Comparison of ENCODE assay signal across 21 mouse cellular contexts in the genomic region with DNA sequence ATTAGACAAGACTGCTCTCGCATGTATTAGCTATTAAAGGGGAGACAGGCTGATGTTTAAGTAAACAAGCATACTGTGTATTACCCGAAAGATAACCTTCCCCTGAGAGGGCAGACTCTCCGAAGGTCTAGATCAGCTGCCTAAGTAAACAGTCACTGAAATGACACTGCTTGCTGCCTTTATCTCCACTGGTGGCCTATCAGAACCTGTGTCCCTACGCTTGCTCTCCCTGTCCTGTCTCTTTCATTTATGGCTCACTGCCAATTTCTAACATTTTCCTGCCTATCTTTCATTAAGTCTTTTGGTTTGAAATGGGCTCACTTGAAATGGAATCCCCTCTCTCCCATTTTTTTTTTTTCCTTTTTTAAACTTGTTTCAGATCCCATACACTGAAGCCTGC. TPM values are rescaled to one million over a fixed set of nuclear protein-coding genes. Genes with fewer than 3 reads are reported as not detected.
A peak's percentile ranks its signal among the peaks of the same experiment; 100 is the strongest.
DNase-seq lines count a peak whose midpoint lies in the region; ATAC-seq lines count a peak whose summit lies in the region.
"Had no signal": no experiment of that assay in that cellular context is flagged by ENCODE, and none has a peak within 500 bp of the region (broad histone marks: within the 10 kb centered on the region; RNA-seq: fewer than 3 reads in every experiment).

No protein-coding gene starts in this region.

- H3K27me3 ChIP-seq in heart, embryonic 16.5 days (ENCODE audit: control insufficient read depth, insufficient read depth, low read length) = no peaks in the 10 kb centered on the region
- H3K27me3 ChIP-seq in hindbrain, embryonic 16.5 days (replicated peaks; ENCODE audit: control insufficient read depth, insufficient read depth, low read length) = no peaks in the 10 kb centered on the region
- H3K27me3 ChIP-seq: hindbrain, embryonic 13.5 days; intestine, embryonic 15.5 days; lung, embryonic 15.5 days; neural tube, embryonic 12.5 days had no signal

- peak overlapping the region; percentile 38; the same call in 1 of the 2 replicates for H3K27ac ChIP-seq in heart, embryonic 16.5 days (ENCODE audit: low read length)
- peak overlapping the region; percentile 21 for H3K27ac ChIP-seq in macrophage
- no peak overlapping the region for H3K27ac ChIP-seq in hindbrain, embryonic 16.5 days (ENCODE audit: low read depth, low read length)
- H3K27ac ChIP-seq: hindbrain, embryonic 13.5 days; intestine, embryonic 15.5 days; layer of hippocampus, adult 2 months; left cerebral cortex, adult 2 months; lung, embryonic 15.5 days; neural tube, embryonic 12.5 days had no signal

- H3K4me2 ChIP-seq in heart, embryonic 16.5 days (ENCODE audit: low read depth, low read length) = 0 out of 2 replicates have a peak overlapping the region, but pooled peaks have one; percentile 1
- H3K4me2 ChIP-seq in hindbrain, embryonic 16.5 days (ENCODE audit: low read length) = no peak overlapping the region
- H3K4me2 ChIP-seq: hindbrain, embryonic 13.5 days; intestine, embryonic 15.5 days; lung, embryonic 15.5 days; neural tube, embryonic 12.5 days had no signal

- H3K4me1 ChIP-seq in heart, embryonic 16.5 days (ENCODE audit: control insufficient read depth, insufficient read depth, low read length) = peaks cover 23% of the 10 kb centered on the region
- no peaks in the 10 kb centered on the region for H3K4me1 ChIP-seq in hindbrain, embryonic 16.5 days (ENCODE audit: control insufficient read depth, insufficient read depth, low read depth, low read length)
- H3K4me1 ChIP-seq: hindbrain, embryonic 13.5 days; intestine, embryonic 15.5 days; neural tube, embryonic 12.5 days had no signal

- no peaks in the 10 kb centered on the region for H3K36me3 ChIP-seq in heart, embryonic 16.5 days (ENCODE audit: control insufficient read depth, insufficient read depth)
- no peaks in the 10 kb centered on the region for H3K36me3 ChIP-seq in macrophage (ENCODE audit: inconsistent target)
- H3K36me3 ChIP-seq in hindbrain, embryonic 16.5 days (ENCODE audit: control insufficient read depth, insufficient read depth, low read length) = no peaks in the 10 kb centered on the region
- H3K36me3 ChIP-seq: intestine, embryonic 15.5 days; lung, embryonic 15.5 days; neural tube, embryonic 12.5 days had no signal

- peak; percentile 11 to 40 for DNase-seq in adrenal gland, adult (ENCODE audit: inconsistent age in 2 of 2, low spot score in 1 of 2)
- DNase-seq in adrenal gland, postnatal 10 days = no peak
- DNase-seq in heart, adult 11 months = no peak
- DNase-seq in layer of hippocampus, adult 8-10 months (ENCODE audit: low spot score in 2 of 2) = no peak
- DNase-seq: adrenal gland, adult 8-10 months; cerebellum, adult 11 months; cerebellum, postnatal 25 days; kidney, postnatal 10 days had no signal

- 14% methylated on average over 4 of the region's 4 CpGs for WGBS in heart, embryonic 16.5 days
- WGBS in macrophage (ENCODE audit: missing documents) = 94% methylated on average over 4 of the region's 4 CpGs
- whole genome bisulfite sequencing in hindbrain, embryonic 16.5 days = 71% methylated on average over 4 of the region's 4 CpGs

- no peak overlapping the region for H3K9ac ChIP-seq in heart, embryonic 16.5 days (ENCODE audit: low read length)
- H3K9ac ChIP-seq in hindbrain, embryonic 16.5 days (ENCODE audit: low read depth, low read length) = no peak overlapping the region
- H3K9ac ChIP-seq: hindbrain, embryonic 13.5 days; intestine, embryonic 15.5 days; lung, embryonic 15.5 days; neural tube, embryonic 12.5 days had no signal

- H3K9me3 ChIP-seq in heart, embryonic 16.5 days (replicated peaks; ENCODE audit: control insufficient read depth, low read length) = no peaks in the 10 kb centered on the region
- H3K9me3 ChIP-seq in hindbrain, embryonic 16.5 days (ENCODE audit: control insufficient read depth, low read length) = no peaks in the 10 kb centered on the region
- H3K9me3 ChIP-seq: G1E; hindbrain, embryonic 13.5 days; intestine, embryonic 15.5 days; lung, embryonic 15.5 days; neural tube, embryonic 12.5 days had no signal

- H3K4me3 ChIP-seq in heart, embryonic 16.5 days (ENCODE audit: low read length) = no peak overlapping the region
- no peak overlapping the region for H3K4me3 ChIP-seq in macrophage (ENCODE audit: inconsistent target)
- H3K4me3 ChIP-seq in hindbrain, embryonic 16.5 days (ENCODE audit: low read length) = no peak overlapping the region
- H3K4me3 ChIP-seq: hindbrain, embryonic 13.5 days; intestine, embryonic 15.5 days; layer of hippocampus, adult 2 months; left cerebral cortex, adult 2 months; lung, embryonic 15.5 days; neural tube, embryonic 12.5 days had no signal

- no peak; the same call in 1 of the 2 replicates for ATAC-seq in heart, embryonic 16.5 days (replicated peaks; ENCODE audit: extremely low read depth, insufficient read depth, low FRiP score)
- ATAC-seq in common myeloid progenitor, adult 5-6 weeks (replicated peaks; ENCODE audit: low read depth, poor library complexity, severe bottlenecking) = 0 out of 2 replicates have a peak, but pooled peaks have one; percentile 39
- ATAC-seq in hindbrain, embryonic 16.5 days = no peak
- ATAC-seq: CD4-positive, CD25-positive, alpha-beta regulatory T cell, adult 4 months; forebrain, embryonic 16.5 days; intestine, embryonic 15.5 days had no signal

- H3K79me2 ChIP-seq in macrophage (ENCODE audit: inconsistent target) = no peaks in the 10 kb centered on the region

RNA-seq across cellular contexts. Expression of gene Senp8, which starts 15.1 kb away (rescaled TPM):
- 1 to 10 TPM; 4.3 to 9.0 TPM for total RNA-seq in adrenal gland, postnatal 10 days (2021)
- polyA plus RNA-seq in heart, embryonic 16.5 days (2015; fragmentation: Nextera tagmentation; extraction: Ambion mirVana) = 10.2 and 10.6 TPM in 2 replicates
- total RNA-seq in common myeloid progenitor, adult 5-6 weeks (2017) = 4.3 and 7.4 TPM in 2 replicates
- total RNA-seq in macrophage (2018; cell fraction: chromatin; rRNA removed) = 10 to 100 TPM in 6 of 26 experiments, 1 to 10 TPM in 19, under 1 TPM in 1; 1.00 to 13.6 (median 5.3) TPM
- total RNA-seq in macrophage (2018; cell fraction: cytosol; rRNA removed) = 10 to 100 TPM in 4 of 26 experiments, 1 to 10 TPM in 22; 1.9 to 11.1 (median 8.5) TPM
- 10 to 100 TPM in 8 of 26 experiments, 1 to 10 TPM in 18; 1.7 to 16.5 (median 5.4) TPM for total RNA-seq in macrophage (2018; cell fraction: nucleus; rRNA removed)
- polyA plus RNA-seq in macrophage (2018) = 7.6 to 10.0 TPM (median 9.7 TPM) in 3 replicates
- total RNA-seq in layer of hippocampus, adult 8-10 months (2022) = 10 to 100 TPM in 2 of 4 experiments, 1 to 10 TPM in 2; 8.0 to 13.4 (median 10.0) TPM
- polyA plus RNA-seq in hindbrain, embryonic 16.5 days (2015; fragmentation: Nextera tagmentation; extraction: Ambion mirVana) = 10.0 and 11.2 TPM in 2 replicates

RNA-seq across cellular contexts. Expression of gene Myo9a, which starts 15.3 kb away (rescaled TPM):
- 10 to 100 TPM; 11.4 to 19.2 TPM for total RNA-seq in adrenal gland, postnatal 10 days (2021)
- polyA plus RNA-seq in heart, embryonic 16.5 days (2015; fragmentation: Nextera tagmentation; extraction: Ambion mirVana) = 8.7 and 9.3 TPM in 2 replicates
- 19.3 and 45.7 TPM in 2 replicates for total RNA-seq in common myeloid progenitor, adult 5-6 weeks (2017)
- 100 to 1,000 TPM in 21 of 26 experiments, 10 to 100 TPM in 5; 70.1 to 272 (median 186) TPM for total RNA-seq in macrophage (2018; cell fraction: chromatin; rRNA removed)
- 10 to 100 TPM; 11.3 to 30.6 (median 20.5) TPM for total RNA-seq in macrophage (2018; cell fraction: cytosol; rRNA removed)
- 100 to 1,000 TPM in 4 of 26 experiments, 10 to 100 TPM in 22; 34.8 to 120 (median 67.4) TPM for total RNA-seq in macrophage (2018; cell fraction: nucleus; rRNA removed)
- polyA plus RNA-seq in macrophage (2018) = 9.8 to 24.4 TPM (median 10.2 TPM) in 3 replicates
- 10 to 100 TPM; 55.3 to 80.0 (median 65.7) TPM for total RNA-seq in layer of hippocampus, adult 8-10 months (2022)
- polyA plus RNA-seq in hindbrain, embryonic 16.5 days (2015; fragmentation: Nextera tagmentation; extraction: Ambion mirVana) = 23.2 and 24.9 TPM in 2 replicates

RNA-seq across cellular contexts. Expression of gene Gramd2, which starts 55.5 kb away (rescaled TPM):
- under 1 TPM; 0.42 to 0.45 TPM for total RNA-seq in adrenal gland, postnatal 10 days (2021)
- 0.34 and 1.6 TPM in 2 replicates for polyA plus RNA-seq in heart, embryonic 16.5 days (2015; fragmentation: Nextera tagmentation; extraction: Ambion mirVana)
- not detected in 2 replicates for total RNA-seq in common myeloid progenitor, adult 5-6 weeks (2017)
- not detected for total RNA-seq in macrophage (2018; cell fraction: chromatin; rRNA removed)
- under 1 TPM in 1 of 26 experiments, not detected in 25; 0.19 TPM for total RNA-seq in macrophage (2018; cell fraction: cytosol; rRNA removed)
- not detected for total RNA-seq in macrophage (2018; cell fraction: nucleus; rRNA removed)
- 0.20 TPM in 1 of 3 replicates, not detected in the others for polyA plus RNA-seq in macrophage (2018)
- total RNA-seq in layer of hippocampus, adult 8-10 months (2022) = 1 to 10 TPM; 6.5 to 9.7 (median 7.3) TPM
- 5.4 and 5.6 TPM in 2 replicates for polyA plus RNA-seq in hindbrain, embryonic 16.5 days (2015; fragmentation: Nextera tagmentation; extraction: Ambion mirVana)
- total RNA-seq: G1E had no signal
- polyA plus RNA-seq: CD4-positive, CD25-positive, alpha-beta regulatory T cell, adult 4 months; G1E had no signal

Comparison
In these comparisons a context has a peak if more than half of its experiments do, and no peak if none do; other contexts are left out.
1. DNase-seq: peak in adrenal gland, adult (2 of 2); none in adrenal gland, postnatal 10 days (single experiment), heart, adult 11 months (single experiment) and layer of hippocampus, adult 8-10 months (0 of 2).